Mouse (Mus musculus) megakaryocyte, embryonic 14.5 days (primary cell): ENCODE results near the gene Mfn1.

Experiments used
- FLI1 ChIP-seq: IDR thresholded peaks from 2 replicates; pipeline ENCODE4 v1.6.1; 2012; ENCODE audit warnings: low read length, inconsistent platforms, mixed read lengths
- GATA1 ChIP-seq: IDR thresholded peaks from 3 replicates; pipeline ENCODE4 v1.6.1; 2012; ENCODE audit warnings: mixed read lengths, low read length, inconsistent platforms, borderline replicate concordance

GRCm38 (mm10) chr3:32615376-32615775, 86.1 kb downstream of the Mfn1 start:
- TF ChIP-seq FLI1: no peak
- TF ChIP-seq GATA1: no peak
